Mouse (Mus musculus) liver, embryonic 13.5 days (tissue): ENCODE measurements around the gene Sobp. TPM values are rescaled to one million over a fixed set of nuclear protein-coding genes. Genes with fewer than 3 reads are reported as not detected.
A peak's percentile ranks its signal among the peaks of the same experiment; 100 is the strongest.

Experiments
- ATAC-seq: fragments of 200-750 bp; cut with Nextera tagmentation; 2 replicates; pipeline ENCODE4 v1.8.0; 2017; ENCODE audit warnings: low read depth, mild to moderate bottlenecking, moderate number of reproducible peaks, moderate library complexity
- DNase-seq: peaks from one replicate; pipeline ENCODE4 v3.0.0; 2022
- H3K27ac ChIP-seq: fragments of 300-500 bp; sonication (generic); 2 replicates; pipeline ENCODE4 v1.5.1; 2015; ENCODE audit warnings: moderate library complexity, mild to moderate bottlenecking, inconsistent platforms
- H3K27me3 ChIP-seq: fragments of 300-500 bp; sonication (generic); 2 replicates; pipeline ENCODE4 v1.6.1; 2015; ENCODE audit warnings: mild to moderate bottlenecking, inconsistent platforms
- H3K36me3 ChIP-seq: fragments of 300-500 bp; sonication (generic); 2 replicates; pipeline ENCODE4 v1.6.1; 2015; ENCODE audit warnings: mild to moderate bottlenecking, inconsistent platforms
- H3K4me1 ChIP-seq: fragments of 300-500 bp; sonication (generic); replicated peaks from 2 replicates; pipeline ENCODE4 v1.6.1; 2015; ENCODE audit warnings: inconsistent platforms
- H3K4me2 ChIP-seq: fragments of 300-500 bp; sonication (generic); 2 replicates; pipeline ENCODE4 v1.6.1; 2015; ENCODE audit warnings: inconsistent platforms, mild to moderate bottlenecking, moderate library complexity
- H3K4me3 ChIP-seq: fragments of 300-500 bp; sonication (generic); replicated peaks from 2 replicates; pipeline ENCODE4 v1.5.1; 2015; ENCODE audit warnings: mild to moderate bottlenecking, inconsistent platforms
- H3K9ac ChIP-seq: fragments of 300-500 bp; sonication (generic); 2 replicates; pipeline ENCODE4 v1.6.1; 2015; ENCODE audit warnings: mild to moderate bottlenecking, inconsistent platforms
- H3K9me3 ChIP-seq: fragments of 300-500 bp; sonication (generic); replicated peaks from 2 replicates; pipeline ENCODE4 v1.6.1; 2016; ENCODE audit warnings: inconsistent platforms
- WGBS: fragments of 180-500 bp; shearing (Covaris S2); methylation state at CpG from one replicate; pipeline ENCODE4 v1.1.7; 2015; ENCODE audit not compliant: insufficient replicate concordance; 5-methylcytosine and 5-hydroxymethylcytosine counted together
- polyA plus RNA-seq: library from polyadenylated mRNA; unstranded; fragments of >200 nt; fragmentation: Nextera tagmentation; extraction: Ambion mirVana; gene quantifications from 2 replicates; pipeline ENCODE4 v1.2.1, GENCODE M21; 2015

Sobp gene
- polyA plus RNA-seq, 1 experiment from 2014 or later, result 0.02 TPM

GRCm38 (mm10) chr10:43004174-43004734 is 170.1 kb downstream of the Sobp start:
- Histone ChIP-seq H3K9me3 (no peaks in the 10 kb centered on the region), H3K4me2 (no peak overlapping the region), H3K36me3 (no peaks in the 10 kb centered on the region), H3K4me1 (peaks cover 4% of the 10 kb centered on the region; the same call in 1 of the 2 replicates), H3K4me3 (no peak overlapping the region), H3K27me3 (peaks cover 24% of the 10 kb centered on the region), H3K9ac (no peak overlapping the region), H3K27ac (no peak overlapping the region)
- WGBS, result 69% methylated on average over 16 of the region's 16 CpGs
- ATAC-seq, result no peak
- DNase-seq, result no peak

GRCm38 (mm10) chr10:43003466-43003757 is 170.9 kb downstream of the Sobp start:
- Histone ChIP-seq H3K27me3 (peaks cover 24% of the 10 kb centered on the region), H3K9me3 (no peaks in the 10 kb centered on the region), H3K4me2 (no peak overlapping the region), H3K36me3 (no peaks in the 10 kb centered on the region), H3K4me1 (peaks cover 4% of the 10 kb centered on the region; the same call in 1 of the 2 replicates), H3K4me3 (no peak overlapping the region), H3K27ac (no peak overlapping the region), H3K9ac (no peak overlapping the region)
- DNase-seq (no peak), ATAC-seq (no peak)
- 44% methylated on average over 5 of the region's 5 CpGs for WGBS

GRCm38 (mm10) chr10:43002721-43003465 is 171.4 kb downstream of the Sobp start:
- H3K27me3 ChIP-seq, result peaks cover 24% of the 10 kb centered on the region
- H3K9me3 ChIP-seq, result no peaks in the 10 kb centered on the region
- H3K4me3 ChIP-seq, result peak overlapping the region; percentile 44
- H3K4me2 ChIP-seq, result peak overlapping the region; percentile 58
- DNase-seq (no peak), ATAC-seq (no peak)
- H3K4me1 ChIP-seq, result peaks cover 4% of the 10 kb centered on the region; the same call in 1 of the 2 replicates
- H3K27ac ChIP-seq, result no peak overlapping the region
- 10% methylated on average over 25 of the region's 25 CpGs for WGBS
- no peak overlapping the region for H3K9ac ChIP-seq
- no peaks in the 10 kb centered on the region for H3K36me3 ChIP-seq

- Histone ChIP-seq H3K4me2 (peak overlapping the region; percentile 58), H3K9ac (no peak overlapping the region), H3K4me3 (peak overlapping the region; percentile 44), H3K9me3 (no peaks in the 10 kb centered on the region), H3K27ac (no peak overlapping the region), H3K27me3 (peaks cover 24% of the 10 kb centered on the region), H3K4me1 (peaks cover 4% of the 10 kb centered on the region; the same call in 1 of the 2 replicates), H3K36me3 (no peaks in the 10 kb centered on the region)
- DNase-seq, result no peak
- no peak for ATAC-seq
- WGBS, result 19% methylated on average over 13 of the region's 13 CpGs
Measured at GRCm38 (mm10) chr10:43002066-43002678, 172.2 kb downstream of the Sobp start.

- Histone ChIP-seq H3K9ac (no peak overlapping the region), H3K27me3 (peaks cover 24% of the 10 kb centered on the region), H3K4me1 (peaks cover 4% of the 10 kb centered on the region; the same call in 1 of the 2 replicates), H3K27ac (no peak overlapping the region), H3K4me2 (no peak overlapping the region), H3K4me3 (no peak overlapping the region), H3K9me3 (no peaks in the 10 kb centered on the region), H3K36me3 (no peaks in the 10 kb centered on the region)
- 67% methylated on average over 3 of the region's 3 CpGs for WGBS
- DNase-seq (no peak), ATAC-seq (no peak)
Measured at GRCm38 (mm10) chr10:43001433-43001832, 172.9 kb downstream of the Sobp start.

- DNase-seq (no peak), ATAC-seq (no peak)
- H3K4me3 ChIP-seq, result no peak overlapping the region
- H3K9me3 ChIP-seq, result no peaks in the 10 kb centered on the region
- no peaks in the 10 kb centered on the region for H3K36me3 ChIP-seq
- H3K27ac ChIP-seq, result no peak overlapping the region
- no peak overlapping the region for H3K9ac ChIP-seq
- WGBS, result 79% methylated on average over 10 of the region's 10 CpGs
- H3K27me3 ChIP-seq, result peaks cover 33% of the 10 kb centered on the region
- H3K4me2 ChIP-seq, result no peak overlapping the region
- peaks cover 4% of the 10 kb centered on the region; the same call in 1 of the 2 replicates for H3K4me1 ChIP-seq
Measured at GRCm38 (mm10) chr10:42999324-42999723, 175.0 kb downstream of the Sobp start.

- H3K4me3 ChIP-seq, result no peak overlapping the region
- H3K9ac ChIP-seq, result no peak overlapping the region
- H3K36me3 ChIP-seq, result no peaks in the 10 kb centered on the region
- H3K4me2 ChIP-seq, result no peak overlapping the region
- H3K4me1 ChIP-seq, result 0 out of 2 replicates have a peak, but pooled peaks cover 2% of the 10 kb centered on the region
- no peak for DNase-seq
- 56% methylated on average over 2 of the region's 2 CpGs for WGBS
- ATAC-seq, result no peak
- H3K27ac ChIP-seq, result no peak overlapping the region
- peaks cover 35% of the 10 kb centered on the region for H3K27me3 ChIP-seq
- H3K9me3 ChIP-seq, result no peaks in the 10 kb centered on the region
Measured at GRCm38 (mm10) chr10:42997278-42997677, 177.1 kb downstream of the Sobp start.

GRCm38 (mm10) chr10:42995484-42995895 is 178.8 kb downstream of the Sobp start:
- Histone ChIP-seq H3K27me3 (peaks cover 37% of the 10 kb centered on the region), H3K9me3 (no peaks in the 10 kb centered on the region), H3K9ac (no peak overlapping the region), H3K27ac (no peak overlapping the region), H3K4me1 (no peaks in the 10 kb centered on the region), H3K4me3 (no peak overlapping the region), H3K36me3 (no peaks in the 10 kb centered on the region), H3K4me2 (no peak overlapping the region)
- DNase-seq, result no peak
- WGBS, result 43% methylated on average over 13 of the region's 13 CpGs
- no peak for ATAC-seq

- H3K9ac ChIP-seq, result no peak overlapping the region
- no peak for ATAC-seq
- H3K36me3 ChIP-seq, result no peaks in the 10 kb centered on the region
- DNase-seq, result no peak
- no peaks in the 10 kb centered on the region for H3K4me1 ChIP-seq
- 28% methylated on average over 13 of the region's 13 CpGs for WGBS
- H3K27me3 ChIP-seq, result peaks cover 37% of the 10 kb centered on the region
- H3K9me3 ChIP-seq, result no peaks in the 10 kb centered on the region
- H3K4me3 ChIP-seq, result no peak overlapping the region
- no peak overlapping the region for H3K4me2 ChIP-seq
- H3K27ac ChIP-seq, result no peak overlapping the region
Measured at GRCm38 (mm10) chr10:42994331-42994782, 180.0 kb downstream of the Sobp start.

- ATAC-seq, result no peak
- Histone ChIP-seq H3K4me2 (no peak overlapping the region), H3K4me1 (no peaks in the 10 kb centered on the region), H3K4me3 (no peak overlapping the region), H3K9me3 (no peaks in the 10 kb centered on the region), H3K9ac (no peak overlapping the region), H3K27me3 (peaks cover 37% of the 10 kb centered on the region), H3K27ac (no peak overlapping the region), H3K36me3 (no peaks in the 10 kb centered on the region)
- WGBS, result 63% methylated on average over 9 of the region's 9 CpGs
- no peak for DNase-seq
Measured at GRCm38 (mm10) chr10:42991018-42991417, 183.3 kb downstream of the Sobp start.

GRCm38 (mm10) chr10:42989910-42990309 is 184.4 kb downstream of the Sobp start:
- H3K4me2 ChIP-seq, result no peak overlapping the region
- DNase-seq, result no peak
- ATAC-seq, result no peak
- WGBS, result 19% methylated on average over 6 of the region's 6 CpGs
- H3K4me3 ChIP-seq, result no peak overlapping the region
- no peaks in the 10 kb centered on the region for H3K4me1 ChIP-seq
- H3K36me3 ChIP-seq, result no peaks in the 10 kb centered on the region
- H3K9me3 ChIP-seq, result no peaks in the 10 kb centered on the region
- peaks cover 32% of the 10 kb centered on the region for H3K27me3 ChIP-seq
- H3K9ac ChIP-seq, result no peak overlapping the region
- H3K27ac ChIP-seq, result no peak overlapping the region
